Mouse (Mus musculus) lung, adult 2 months (tissue): ENCODE measurements at regions not wholly inside any gene's neighbourhood (a gene's known extent, or its start where the extent isn't known, plus 50 kb on each side); places are given as distances from the start of the nearest gene placed in this dataset.

Experiments used
- CTCF ChIP-seq: fragments of 200-500 bp; IDR thresholded peaks from 2 replicates; pipeline ENCODE4 v1.5.1; 2011; ENCODE audit warnings: mild to moderate bottlenecking, low read length, control low read depth; ENCODE audit not compliant: insufficient read depth
- POLR2A ChIP-seq: fragments of 200-500 bp; IDR thresholded peaks from 2 replicates; pipeline ENCODE4 v1.6.1; 2011; ENCODE audit warnings: low read depth, mild to moderate bottlenecking, control low read depth, low read length, borderline replicate concordance; ENCODE audit errors: extremely low read depth

DNA sequence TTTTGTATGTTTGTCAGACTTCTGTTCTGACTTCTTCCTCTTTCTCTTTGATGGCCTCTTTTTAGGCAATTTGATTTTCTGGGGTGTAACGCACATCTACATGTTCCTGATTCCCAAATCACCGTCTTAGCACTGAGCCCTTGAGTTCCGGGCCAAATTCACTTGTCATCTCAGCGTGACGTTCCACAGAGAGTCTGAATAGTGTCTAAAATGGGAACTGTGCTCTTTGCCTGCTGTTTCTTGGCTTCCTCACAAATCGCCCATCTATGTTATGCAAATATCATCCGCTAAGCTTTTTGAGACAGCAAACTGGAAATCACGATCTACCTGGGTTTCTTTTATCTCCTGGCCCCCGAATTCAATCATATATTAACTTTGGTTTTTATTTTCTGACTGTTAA is 223.8 kb upstream of the Gm6793 start:
- TF ChIP-seq CTCF = no peak
- TF ChIP-seq POLR2A = no peak
